Mouse (Mus musculus): ENCODE measurements around the gene Olfr1448.

- no peak for TF ChIP-seq POLR2A (IDR thresholded peaks at IDR 0.05; ENCODE audit: low read depth, low read length)
- no peak for TF ChIP-seq CTCF (IDR thresholded peaks at IDR 0.05; ENCODE audit: extremely low read depth, insufficient read length, insufficient replicate concordance, low read depth, low read length)
Measured at GRCm38 (mm10) chr19:12924319-12924718, at the start of gene Olfr1448.
